Mouse (Mus musculus) embryonic facial prominence, embryonic 13.5 days (tissue): ENCODE data around the gene Scube1. TPM values are rescaled to one million over a fixed set of nuclear protein-coding genes. Genes with fewer than 3 reads are reported as not detected.

Source experiments
- ATAC-seq: fragments of 200-750 bp; cut with Nextera tagmentation; 2 replicates; pipeline ENCODE4 v1.8.0; 2017; ENCODE audit warnings: low read depth; ENCODE audit not compliant: insufficient number of reproducible peaks, insufficient read depth, low FRiP score, low TSS enrichment
- H3K27ac ChIP-seq: fragments of 300-500 bp; sonication (generic); 2 replicates; pipeline ENCODE4 v1.5.1; 2015; ENCODE audit warnings: moderate library complexity, mild to moderate bottlenecking, inconsistent platforms
- H3K27me3 ChIP-seq: fragments of 300-500 bp; sonication (generic); 2 replicates; pipeline ENCODE4 v1.6.1; 2015; ENCODE audit warnings: mild to moderate bottlenecking, inconsistent platforms
- H3K36me3 ChIP-seq: fragments of 300-500 bp; sonication (generic); 2 replicates; pipeline ENCODE4 v1.6.1; 2015; ENCODE audit warnings: mild to moderate bottlenecking, inconsistent platforms
- H3K4me1 ChIP-seq: fragments of 300-500 bp; sonication (generic); 2 replicates; pipeline ENCODE4 v1.6.1; 2015; ENCODE audit warnings: inconsistent platforms
- H3K4me2 ChIP-seq: fragments of 300-500 bp; sonication (generic); 2 replicates; pipeline ENCODE4 v1.6.1; 2015; ENCODE audit warnings: moderate library complexity, mild to moderate bottlenecking, inconsistent platforms
- H3K4me3 ChIP-seq: fragments of 300-500 bp; sonication (generic); 2 replicates; pipeline ENCODE4 v1.5.1; 2015; ENCODE audit warnings: mild to moderate bottlenecking, inconsistent platforms
- H3K9ac ChIP-seq: fragments of 300-500 bp; sonication (generic); 2 replicates; pipeline ENCODE4 v1.6.1; 2015; ENCODE audit warnings: mild to moderate bottlenecking, inconsistent platforms
- H3K9me3 ChIP-seq: fragments of 300-500 bp; sonication (generic); 2 replicates; pipeline ENCODE4 v1.6.1; 2016; ENCODE audit warnings: inconsistent platforms
- WGBS: fragments of 180-500 bp; shearing (Covaris S2); methylation state at CpG from one replicate; pipeline ENCODE4 v1.1.7; 2015; ENCODE audit warnings: mixed read lengths; 5-methylcytosine and 5-hydroxymethylcytosine counted together
- polyA plus RNA-seq: library from polyadenylated mRNA; unstranded; fragments of >200 nt; fragmentation: Nextera tagmentation; extraction: Ambion mirVana; gene quantifications from 2 replicates; pipeline ENCODE4 v1.2.1, GENCODE M21; 2015

The Scube1 gene
- polyA plus RNA-seq, 1 experiment from 2014 or later, result 24.1 TPM

DNA sequence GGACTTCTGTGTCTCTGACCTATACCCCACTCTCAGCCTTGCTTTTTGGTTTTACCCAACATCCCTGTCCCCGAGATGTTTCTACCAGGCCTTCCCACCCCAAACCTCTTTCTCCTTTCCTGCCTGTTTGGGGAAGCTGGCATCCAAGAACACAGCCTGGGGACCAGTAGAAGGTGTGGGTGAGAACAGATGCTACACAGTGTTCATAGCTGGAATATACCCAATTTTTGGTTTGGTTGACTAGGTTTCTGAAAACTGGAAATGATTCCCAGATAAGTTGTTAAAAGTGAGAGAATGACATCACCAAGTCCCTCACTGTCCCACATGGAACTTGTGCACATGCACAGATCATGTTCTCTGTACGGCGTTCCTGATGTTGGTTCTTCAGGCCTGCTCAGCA is 109.6 kb downstream of the Scube1 start:
- Histone ChIP-seq H3K9me3 (no peaks in the 10 kb centered on the region), H3K9ac (no peak overlapping the region), H3K4me2 (no peak overlapping the region), H3K36me3 (peaks cover 39% of the 10 kb centered on the region), H3K4me1 (no peaks in the 10 kb centered on the region), H3K4me3 (no peak overlapping the region), H3K27me3 (no peaks in the 10 kb centered on the region), H3K27ac (no peak overlapping the region)
- no peak for ATAC-seq
- WGBS, result 78% methylated on average over 3 of the region's 3 CpGs

- Histone ChIP-seq H3K4me1 (peaks cover 7% of the 10 kb centered on the region; the same call in 1 of the 2 replicates), H3K27me3 (no peaks in the 10 kb centered on the region), H3K36me3 (peaks cover 8% of the 10 kb centered on the region; the same call in 1 of the 2 replicates), H3K27ac (no peak overlapping the region), H3K4me3 (no peak overlapping the region), H3K9me3 (no peaks in the 10 kb centered on the region), H3K9ac (no peak overlapping the region), H3K4me2 (no peak overlapping the region)
- ATAC-seq, result no peak
- WGBS, result 54% methylated on average over 15 of the region's 15 CpGs
Observed at GRCm38 (mm10) chr15:83607115-83607802, 117.6 kb downstream of the Scube1 start.

GRCm38 (mm10) chr15:83606700-83607099 is 118.1 kb downstream of the Scube1 start:
- peaks cover 7% of the 10 kb centered on the region; the same call in 1 of the 2 replicates for H3K4me1 ChIP-seq
- H3K9ac ChIP-seq, result no peak overlapping the region
- no peak overlapping the region for H3K27ac ChIP-seq
- WGBS, result 90% methylated on average over 8 of the region's 8 CpGs
- no peaks in the 10 kb centered on the region for H3K27me3 ChIP-seq
- no peak for ATAC-seq
- 0 out of 2 replicates have a peak, but pooled peaks cover 2% of the 10 kb centered on the region for H3K36me3 ChIP-seq
- H3K4me2 ChIP-seq, result no peak overlapping the region
- no peak overlapping the region for H3K4me3 ChIP-seq
- no peaks in the 10 kb centered on the region for H3K9me3 ChIP-seq

DNA sequence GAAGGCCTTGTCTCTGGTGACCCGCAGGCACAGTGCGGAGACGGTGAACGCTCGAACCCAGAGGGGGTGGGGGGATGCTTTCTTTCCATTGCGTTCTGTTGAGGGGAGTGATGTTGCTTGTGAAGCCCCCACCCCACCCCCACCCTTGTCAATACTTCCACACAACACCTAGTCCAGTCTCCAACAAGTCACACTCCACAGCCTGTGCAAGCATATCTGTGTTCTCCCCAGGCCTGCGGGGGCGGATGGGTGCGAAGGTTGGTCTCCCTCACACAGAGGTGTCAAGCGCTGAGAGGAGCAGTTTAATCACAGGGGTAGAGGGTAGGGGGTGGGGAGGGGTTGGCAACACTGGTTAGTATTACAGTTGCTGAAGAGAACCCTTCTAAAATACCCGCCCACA is 118.6 kb downstream of the Scube1 start:
- Histone ChIP-seq H3K4me3 (no peak overlapping the region), H3K4me2 (no peak overlapping the region), H3K27me3 (no peaks in the 10 kb centered on the region), H3K9me3 (no peaks in the 10 kb centered on the region), H3K9ac (no peak overlapping the region), H3K27ac (no peak overlapping the region), H3K36me3 (0 out of 2 replicates have a peak, but pooled peaks cover 2% of the 10 kb centered on the region), H3K4me1 (peaks cover 7% of the 10 kb centered on the region; the same call in 1 of the 2 replicates)
- no peak for ATAC-seq
- WGBS, result 91% methylated on average over 11 of the region's 11 CpGs

DNA sequence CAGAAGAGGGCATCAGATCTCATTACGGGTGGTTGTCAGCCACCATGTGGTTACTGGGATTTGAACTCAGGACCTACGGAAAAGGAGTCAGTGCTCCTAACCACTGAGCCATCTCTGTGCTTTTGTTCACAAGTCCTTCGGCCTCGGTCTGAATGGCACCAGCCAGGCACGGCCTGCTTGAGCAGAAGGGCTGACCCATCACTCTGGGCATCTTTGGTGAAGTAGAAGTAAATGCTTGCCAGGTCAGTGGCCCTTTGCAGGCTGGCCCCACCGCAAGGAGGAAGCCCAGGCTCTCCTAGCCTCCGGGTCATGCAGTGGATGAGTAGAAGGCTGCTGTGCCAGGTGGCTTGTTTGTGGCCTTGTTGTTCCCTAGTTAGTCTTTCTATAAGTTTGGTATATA is 121.4 kb downstream of the Scube1 start:
- Histone ChIP-seq H3K4me3 (no peak overlapping the region), H3K4me1 (peaks cover 7% of the 10 kb centered on the region; the same call in 1 of the 2 replicates), H3K9ac (no peak overlapping the region), H3K27ac (no peak overlapping the region), H3K27me3 (no peaks in the 10 kb centered on the region), H3K9me3 (no peaks in the 10 kb centered on the region), H3K36me3 (0 out of 2 replicates have a peak, but pooled peaks cover 2% of the 10 kb centered on the region), H3K4me2 (no peak overlapping the region)
- WGBS, result 95% methylated on average over 7 of the region's 7 CpGs
- no peak for ATAC-seq

- Histone ChIP-seq H3K27me3 (no peaks in the 10 kb centered on the region), H3K4me1 (peaks cover 7% of the 10 kb centered on the region; the same call in 1 of the 2 replicates), H3K4me2 (no peak overlapping the region), H3K36me3 (no peaks in the 10 kb centered on the region), H3K9me3 (no peaks in the 10 kb centered on the region), H3K4me3 (no peak overlapping the region), H3K27ac (0 out of 2 replicates have a peak overlapping the region, but pooled peaks have one; percentile 12), H3K9ac (no peak overlapping the region)
- no peak for ATAC-seq
- WGBS, result 100% methylated on average over 1 of the region's 1 CpGs
Observed at GRCm38 (mm10) chr15:83603046-83603396, 121.8 kb downstream of the Scube1 start.

GRCm38 (mm10) chr15:83602372-83603045 is 122.3 kb downstream of the Scube1 start:
- Histone ChIP-seq H3K9ac (no peak overlapping the region), H3K27ac (0 out of 2 replicates have a peak overlapping the region, but pooled peaks have one; percentile 12), H3K9me3 (no peaks in the 10 kb centered on the region), H3K4me2 (no peak overlapping the region), H3K4me3 (no peak overlapping the region), H3K27me3 (no peaks in the 10 kb centered on the region), H3K4me1 (peaks cover 7% of the 10 kb centered on the region; the same call in 1 of the 2 replicates), H3K36me3 (no peaks in the 10 kb centered on the region)
- WGBS, result 65% methylated on average over 13 of the region's 13 CpGs
- no peak for ATAC-seq

DNA sequence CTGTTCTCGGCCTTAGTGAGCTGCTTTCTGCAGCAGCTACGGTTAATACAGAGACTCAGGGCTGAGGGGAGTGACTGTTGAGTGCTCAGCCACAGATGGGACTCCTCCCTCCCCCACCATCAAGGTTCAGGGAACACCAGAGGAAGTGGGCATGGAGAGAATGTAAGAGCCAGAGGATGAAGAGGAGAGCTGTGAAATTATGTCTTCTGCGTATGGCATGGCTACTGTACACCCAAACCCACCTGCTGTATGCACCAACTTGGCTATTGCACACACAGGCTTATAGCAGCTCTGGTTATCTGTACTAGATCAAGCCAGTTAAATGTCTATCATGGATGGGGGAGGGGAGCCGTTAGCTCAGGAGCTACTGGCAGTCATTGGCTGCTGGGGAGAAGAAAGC is 123.6 kb downstream of the Scube1 start:
- no peak overlapping the region for H3K27ac ChIP-seq
- H3K36me3 ChIP-seq, result no peaks in the 10 kb centered on the region
- no peak overlapping the region for H3K4me2 ChIP-seq
- no peak overlapping the region for H3K4me3 ChIP-seq
- no peak for ATAC-seq
- H3K27me3 ChIP-seq, result no peaks in the 10 kb centered on the region
- H3K9me3 ChIP-seq, result no peaks in the 10 kb centered on the region
- no peak overlapping the region for H3K9ac ChIP-seq
- WGBS, result 75% methylated on average over 4 of the region's 4 CpGs
- H3K4me1 ChIP-seq, result peaks cover 7% of the 10 kb centered on the region; the same call in 1 of the 2 replicates

DNA sequence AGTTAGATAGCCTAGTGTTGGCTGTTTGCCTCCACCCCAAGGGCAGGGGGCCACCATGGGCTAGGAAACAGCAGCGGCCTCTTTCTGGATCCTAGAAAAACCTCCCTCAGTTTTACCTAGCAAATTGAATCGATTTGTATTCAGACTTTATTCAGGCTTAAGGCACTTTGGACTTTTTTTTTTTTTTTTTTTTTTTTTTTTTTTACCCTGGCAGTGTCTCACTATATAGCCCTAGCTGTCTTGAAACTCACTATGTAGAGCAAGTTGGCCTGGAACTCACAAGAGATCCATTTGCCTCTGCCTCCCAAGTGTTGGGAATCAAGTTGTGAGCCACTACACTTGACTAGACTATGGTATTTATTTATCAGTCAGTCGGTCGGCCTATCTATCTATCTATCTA is 128.0 kb downstream of the Scube1 start:
- no peaks in the 10 kb centered on the region for H3K9me3 ChIP-seq
- H3K27ac ChIP-seq, result no peak overlapping the region
- no peaks in the 10 kb centered on the region for H3K27me3 ChIP-seq
- no peak overlapping the region for H3K9ac ChIP-seq
- ATAC-seq, result no peak
- H3K4me2 ChIP-seq, result no peak overlapping the region
- WGBS, result 82% methylated on average over 4 of the region's 4 CpGs
- peaks cover 18% of the 10 kb centered on the region for H3K4me1 ChIP-seq
- H3K4me3 ChIP-seq, result no peak overlapping the region
- no peaks in the 10 kb centered on the region for H3K36me3 ChIP-seq

GRCm38 (mm10) chr15:83595364-83595711 is 129.5 kb downstream of the Scube1 start:
- no peaks in the 10 kb centered on the region for H3K9me3 ChIP-seq
- 33% methylated on average over 7 of the region's 7 CpGs for WGBS
- no peaks in the 10 kb centered on the region for H3K36me3 ChIP-seq
- peak overlapping the region; percentile 87 for H3K9ac ChIP-seq
- H3K27ac ChIP-seq, result no peak overlapping the region
- no peak for ATAC-seq
- H3K27me3 ChIP-seq, result no peaks in the 10 kb centered on the region
- H3K4me3 ChIP-seq, result peak overlapping the region; percentile 83
- H3K4me1 ChIP-seq, result peaks cover 18% of the 10 kb centered on the region
- peak overlapping the region; percentile 87 for H3K4me2 ChIP-seq

- peaks cover 18% of the 10 kb centered on the region for H3K4me1 ChIP-seq
- H3K27me3 ChIP-seq, result no peaks in the 10 kb centered on the region
- H3K9me3 ChIP-seq, result no peaks in the 10 kb centered on the region
- peak within 1 kb of the TSS; percentile 64; the same call in 1 of the 2 replicates for H3K27ac ChIP-seq
- no peaks in the 10 kb centered on the region for H3K36me3 ChIP-seq
- H3K9ac ChIP-seq, result peak within 1 kb of the TSS; percentile 87
- peak within 1 kb of the TSS; percentile 83 for H3K4me3 ChIP-seq
- peak; percentile 87 for ATAC-seq
- under 1% methylated on average over 68 of the region's 68 CpGs for WGBS
- peak within 1 kb of the TSS; percentile 87 for H3K4me2 ChIP-seq
Observed at GRCm38 (mm10) chr15:83594513-83595363, 130.1 kb downstream of the Scube1 start, which contains the start of gene Ttll12. TSS of gene Ttll12 (minus strand) at chr15:83595157.
